Mouse (Mus musculus): ENCODE data around the gene Mipol1.

DNA sequence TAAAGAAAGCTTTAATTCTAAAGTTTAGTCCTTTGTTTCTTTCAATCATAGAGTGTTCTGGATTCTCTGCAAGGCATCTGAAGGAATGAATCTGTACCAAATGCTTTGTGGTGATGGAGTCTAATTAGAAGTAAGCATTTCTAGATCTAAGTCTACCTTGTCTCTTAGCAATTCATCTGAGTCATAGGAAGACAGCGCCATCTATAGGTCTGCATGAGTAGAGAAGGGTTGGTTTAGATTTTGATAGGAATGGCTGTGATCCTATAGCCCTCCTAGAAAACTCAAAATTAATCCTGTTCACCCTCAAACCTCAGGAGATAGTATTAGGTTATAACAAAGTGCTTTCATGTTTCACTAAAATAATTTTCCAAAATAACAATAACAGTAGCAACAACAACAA, 44.8 kb upstream of the Mipol1 start:
- TF ChIP-seq POLR2A (IDR thresholded peaks at IDR 0.05; ENCODE audit: insufficient read depth, low read depth, low read length) (no peak), CTCF (IDR thresholded peaks at IDR 0.05; ENCODE audit: insufficient read depth, low read depth, low read length) (no peak)

Data from olfactory bulb, adult 2 months (tissue).